25 mouse cellular contexts compared by ENCODE assay signal in genomic region chr2:24787250-24787649, GRCm38 (mm10). TPM values are rescaled to one million over a fixed set of nuclear protein-coding genes. Genes with fewer than 3 reads are reported as not detected.
DNase-seq lines count a peak whose midpoint lies in the region; TF ChIP-seq lines count a peak whose summit lies in the region.
"Had no signal": no experiment of that assay in that cellular context is flagged by ENCODE, and none has a peak within 500 bp of the region (broad histone marks: within the 10 kb centered on the region; RNA-seq: fewer than 3 reads in every experiment).

No protein-coding gene starts in this region.

- no peak for TF ChIP-seq CTCF in liver, adult 2 months (IDR thresholded peaks at IDR 0.05; ENCODE audit: low read depth, low read length)

- no peak overlapping the region for H3K27ac ChIP-seq in liver, adult 2 months (replicated peaks; ENCODE audit: insufficient read depth, low read depth, low read length)
- H3K27ac ChIP-seq: embryonic facial prominence, embryonic 13.5 days; embryonic facial prominence, embryonic 15.5 days; forebrain, embryonic 13.5 days; forebrain, embryonic 15.5 days had no signal

- H3K27me3 ChIP-seq in liver, adult 2 months (ENCODE audit: control insufficient read depth, insufficient read depth, low read length) = no peaks in the 10 kb centered on the region
- H3K27me3 ChIP-seq: CH12.LX; embryonic facial prominence, embryonic 13.5 days; embryonic facial prominence, embryonic 15.5 days; forebrain, embryonic 13.5 days; forebrain, embryonic 15.5 days had no signal

- no peaks in the 10 kb centered on the region for H3K79me2 ChIP-seq in liver, adult 2 months (ENCODE audit: control insufficient read depth, insufficient read depth, low read length)

- no peak for TF ChIP-seq POLR2A in liver, adult 2 months (IDR thresholded peaks at IDR 0.05; ENCODE audit: extremely low read depth, insufficient read depth, low read length)

- no peak overlapping the region for H3K9ac ChIP-seq in liver, adult 2 months (ENCODE audit: low read depth, low read length)
- H3K9ac ChIP-seq: embryonic facial prominence, embryonic 13.5 days; embryonic facial prominence, embryonic 15.5 days; forebrain, embryonic 13.5 days; forebrain, embryonic 15.5 days; forebrain, postnatal 0 days had no signal

- H3K36me3 ChIP-seq in liver, adult 2 months (ENCODE audit: control insufficient read depth, insufficient read depth, low read length) = peaks cover 11% of the 10 kb centered on the region; the same call in 1 of the 2 replicates

- peak; percentile 21 for DNase-seq in liver, adult 2 months (ENCODE audit: extremely low read depth, low read depth, low spot score)
- no peak for DNase-seq in liver
- DNase-seq in NIH3T3 (ENCODE audit: low read depth) = peak; percentile 24
- peak; percentile 40 for DNase-seq in fibroblast of lung, adult 2 months (ENCODE audit: low read depth)
- no peak for DNase-seq in cerebellum, adult 9-11 months
- no peak for DNase-seq in thymus, postnatal 4 days
- DNase-seq in retina, embryonic 14.5 days (ENCODE audit: low spot score) = no peak
- DNase-seq: adrenal gland, adult 8-10 months; adrenal gland, postnatal 14 days; adrenal gland, postnatal 36 days; cerebellum, adult 11-12 months; cerebellum, adult 2 months; cerebellum, adult 9-10 months; cerebellum, postnatal 14 days; cerebellum, postnatal 36 days; embryo, embryonic 11 days; forebrain, postnatal 0 days had no signal

- no peaks in the 10 kb centered on the region for H3K4me1 ChIP-seq in liver, adult 2 months (ENCODE audit: control insufficient read depth, insufficient read depth, low read length)
- H3K4me1 ChIP-seq: embryonic facial prominence, embryonic 13.5 days; embryonic facial prominence, embryonic 15.5 days; forebrain, embryonic 13.5 days; forebrain, embryonic 15.5 days had no signal

- WGBS in liver, adult 2 months = 64% methylated on average over 4 of the region's 4 CpGs

- no peak overlapping the region for H3K4me3 ChIP-seq in liver, adult 2 months (ENCODE audit: insufficient read depth, low read depth, low read length)
- H3K4me3 ChIP-seq: embryonic facial prominence, embryonic 13.5 days; embryonic facial prominence, embryonic 15.5 days; erythroblast, embryonic 14.5 days; forebrain, embryonic 13.5 days; forebrain, embryonic 15.5 days had no signal

RNA-seq across cellular contexts. Expression of gene Cacna1b, which starts 24.3 kb away (rescaled TPM):
- 0.07 TPM in 1 of 2 replicates, not detected in the other for total RNA-seq in liver, adult 2 months (2014; rRNA removed)
- polyA plus RNA-seq in liver, adult 2 months (2012; rRNA removed) = not detected in 2 replicates
- total RNA-seq: common myeloid progenitor, adult 5-6 weeks had no signal
- polyA plus RNA-seq: G1E had no signal

Comparison
In these comparisons a context has a peak if more than half of its experiments do, and no peak if none do; other contexts are left out.
1. DNase-seq: peak in liver, adult 2 months (single experiment), NIH3T3 (single experiment) and fibroblast of lung, adult 2 months (single experiment); none in liver (single experiment), cerebellum, adult 9-11 months (single experiment), thymus, postnatal 4 days (single experiment) and retina, embryonic 14.5 days (single experiment).